Mouse (Mus musculus) hindbrain, embryonic 13.5 days (tissue): ENCODE data around the gene Elmsan1. TPM values are rescaled to one million over a fixed set of nuclear protein-coding genes. Genes with fewer than 3 reads are reported as not detected.

Experiments
- ATAC-seq: fragments of 200-750 bp; cut with Nextera tagmentation; 2 replicates; pipeline ENCODE4 v1.8.0; 2017; ENCODE audit warnings: moderate TSS enrichment; ENCODE audit not compliant: low FRiP score
- H3K27ac ChIP-seq: fragments of 300-500 bp; sonication (generic); 2 replicates; pipeline ENCODE4 v1.5.1; 2015; ENCODE audit warnings: inconsistent platforms, mild to moderate bottlenecking, moderate library complexity
- H3K27me3 ChIP-seq: fragments of 300-500 bp; sonication (generic); 2 replicates; pipeline ENCODE4 v1.6.1; 2015; ENCODE audit warnings: mild to moderate bottlenecking, inconsistent platforms
- H3K36me3 ChIP-seq: fragments of 300-500 bp; sonication (generic); 2 replicates; pipeline ENCODE4 v1.6.1; 2015; ENCODE audit warnings: mild to moderate bottlenecking, inconsistent platforms
- H3K4me1 ChIP-seq: fragments of 300-500 bp; sonication (generic); replicated peaks from 2 replicates; pipeline ENCODE4 v1.6.1; 2015; ENCODE audit warnings: inconsistent platforms
- H3K4me2 ChIP-seq: fragments of 300-500 bp; sonication (generic); 2 replicates; pipeline ENCODE4 v1.6.1; 2015; ENCODE audit warnings: inconsistent platforms, mild to moderate bottlenecking, moderate library complexity
- H3K4me3 ChIP-seq: fragments of 300-500 bp; sonication (generic); 2 replicates; pipeline ENCODE4 v1.5.1; 2015; ENCODE audit warnings: mild to moderate bottlenecking, inconsistent platforms
- H3K9ac ChIP-seq: fragments of 300-500 bp; sonication (generic); 2 replicates; pipeline ENCODE4 v1.6.1; 2015; ENCODE audit warnings: mild to moderate bottlenecking, inconsistent platforms
- H3K9me3 ChIP-seq: fragments of 300-500 bp; sonication (generic); 2 replicates; pipeline ENCODE4 v1.6.1; 2016; ENCODE audit warnings: inconsistent platforms
- WGBS: fragments of 180-500 bp; shearing (Covaris S2); methylation state at CpG from one replicate; pipeline ENCODE4 v1.1.7; 2015; 5-methylcytosine and 5-hydroxymethylcytosine counted together
- polyA plus RNA-seq: library from polyadenylated mRNA; unstranded; fragments of >200 nt; fragmentation: Nextera tagmentation; extraction: Ambion mirVana; gene quantifications from 2 replicates; pipeline ENCODE4 v1.2.1, GENCODE M21; 2015

Gene Elmsan1
- polyA plus RNA-seq, 1 experiment from 2014 or later = 5.1 TPM

GRCm38 (mm10) chr12:84201222-84201621 lies 17.5 kb downstream of the Elmsan1 start:
- ATAC-seq = no peak

GRCm38 (mm10) chr12:84198880-84199279 lies 19.8 kb downstream of the Elmsan1 start:
- Histone ChIP-seq H3K27me3 (peaks cover 4% of the 10 kb centered on the region; the same call in 1 of the 2 replicates), H3K9me3 (no peaks in the 10 kb centered on the region), H3K4me1 (peaks cover 55% of the 10 kb centered on the region), H3K4me3 (no peak overlapping the region), H3K36me3 (no peaks in the 10 kb centered on the region), H3K27ac (no peak overlapping the region), H3K4me2 (no peak overlapping the region), H3K9ac (peak overlapping the region; percentile 46; the same call in 1 of the 2 replicates)
- ATAC-seq = no peak
- 77% methylated on average over 10 of the region's 10 CpGs for WGBS

More at GRCm38 (mm10) chr12:84201222-84201621, 17.5 kb downstream of the Elmsan1 start:
- Histone ChIP-seq H3K9me3 (no peaks in the 10 kb centered on the region), H3K36me3 (no peaks in the 10 kb centered on the region), H3K4me2 (no peak overlapping the region), H3K27me3 (peaks cover 4% of the 10 kb centered on the region; the same call in 1 of the 2 replicates), H3K9ac (no peak overlapping the region), H3K4me1 (peaks cover 43% of the 10 kb centered on the region), H3K4me3 (no peak overlapping the region), H3K27ac (no peak overlapping the region; the same call in 1 of the 2 replicates)
- WGBS = 92% methylated on average over 4 of the region's 4 CpGs

- no peak for ATAC-seq
- H3K27ac ChIP-seq = no peak overlapping the region
- WGBS = 66% methylated on average over 8 of the region's 8 CpGs
- no peak overlapping the region for H3K4me3 ChIP-seq
- peaks cover 4% of the 10 kb centered on the region; the same call in 1 of the 2 replicates for H3K27me3 ChIP-seq
- H3K9ac ChIP-seq = no peak overlapping the region
- no peaks in the 10 kb centered on the region for H3K36me3 ChIP-seq
- no peak overlapping the region for H3K4me2 ChIP-seq
- H3K9me3 ChIP-seq = no peaks in the 10 kb centered on the region
- peaks cover 53% of the 10 kb centered on the region for H3K4me1 ChIP-seq
Measured at GRCm38 (mm10) chr12:84198076-84198679, 20.5 kb downstream of the Elmsan1 start.

GRCm38 (mm10) chr12:84195195-84195594 lies 23.5 kb downstream of the Elmsan1 start:
- H3K27me3 ChIP-seq = peaks cover 4% of the 10 kb centered on the region; the same call in 1 of the 2 replicates
- H3K27ac ChIP-seq = no peak overlapping the region
- no peak for ATAC-seq
- H3K4me3 ChIP-seq = 0 out of 2 replicates have a peak overlapping the region, but pooled peaks have one; percentile 81
- 0 out of 2 replicates have a peak overlapping the region, but pooled peaks have one; percentile 95 for H3K9ac ChIP-seq
- no peaks in the 10 kb centered on the region for H3K36me3 ChIP-seq
- no peaks in the 10 kb centered on the region for H3K9me3 ChIP-seq
- peak overlapping the region; percentile 93; the same call in 1 of the 2 replicates for H3K4me2 ChIP-seq
- 65% methylated on average over 6 of the region's 6 CpGs for WGBS
- peaks cover 62% of the 10 kb centered on the region for H3K4me1 ChIP-seq

GRCm38 (mm10) chr12:84194400-84195109 lies 24.1 kb downstream of the Elmsan1 start:
- peak overlapping the region; percentile 81 for H3K4me3 ChIP-seq
- H3K27ac ChIP-seq = peak overlapping the region; percentile 97
- H3K36me3 ChIP-seq = no peaks in the 10 kb centered on the region
- WGBS = 8% methylated on average over 9 of the region's 13 CpGs
- H3K9ac ChIP-seq = peak overlapping the region; percentile 95
- peaks cover 69% of the 10 kb centered on the region for H3K4me1 ChIP-seq
- H3K9me3 ChIP-seq = no peaks in the 10 kb centered on the region
- no peak for ATAC-seq
- H3K27me3 ChIP-seq = peaks cover 4% of the 10 kb centered on the region; the same call in 1 of the 2 replicates
- peak overlapping the region; percentile 93 for H3K4me2 ChIP-seq

GRCm38 (mm10) chr12:84193642-84194399 lies 24.9 kb downstream of the Elmsan1 start:
- Histone ChIP-seq H3K4me2 (peak overlapping the region; percentile 93), H3K36me3 (no peaks in the 10 kb centered on the region), H3K27ac (peak overlapping the region; percentile 97), H3K4me3 (peak overlapping the region; percentile 81), H3K27me3 (peaks cover 3% of the 10 kb centered on the region; the same call in 1 of the 2 replicates), H3K4me1 (peaks cover 76% of the 10 kb centered on the region), H3K9me3 (no peaks in the 10 kb centered on the region), H3K9ac (peak overlapping the region; percentile 95)
- under 1% methylated on average over 49 of the region's 49 CpGs for WGBS
- ATAC-seq = peak; percentile 83

GRCm38 (mm10) chr12:84192741-84193641 lies 25.7 kb downstream of the Elmsan1 start:
- ATAC-seq = peak; percentile 71
- H3K27me3 ChIP-seq = no peaks in the 10 kb centered on the region
- H3K9me3 ChIP-seq = no peaks in the 10 kb centered on the region
- H3K4me2 ChIP-seq = peak overlapping the region; percentile 93
- WGBS = under 1% methylated on average over 91 of the region's 102 CpGs
- H3K9ac ChIP-seq = peak overlapping the region; percentile 95
- H3K27ac ChIP-seq = peak overlapping the region; percentile 97
- H3K4me1 ChIP-seq = peaks cover 83% of the 10 kb centered on the region
- peak overlapping the region; percentile 81 for H3K4me3 ChIP-seq
- H3K36me3 ChIP-seq = no peaks in the 10 kb centered on the region

- ATAC-seq = no peak
- H3K4me2 ChIP-seq = peak overlapping the region; percentile 93
- peaks cover 83% of the 10 kb centered on the region for H3K4me1 ChIP-seq
- H3K36me3 ChIP-seq = no peaks in the 10 kb centered on the region
- H3K9me3 ChIP-seq = no peaks in the 10 kb centered on the region
- H3K27me3 ChIP-seq = no peaks in the 10 kb centered on the region
- peak overlapping the region; percentile 95 for H3K9ac ChIP-seq
- WGBS = 3% methylated on average over 13 of the region's 13 CpGs
- H3K4me3 ChIP-seq = peak overlapping the region; percentile 81
- H3K27ac ChIP-seq = peak overlapping the region; percentile 97
Measured at GRCm38 (mm10) chr12:84192280-84192679, 26.4 kb downstream of the Elmsan1 start.

- Histone ChIP-seq H3K9ac (peak overlapping the region; percentile 95), H3K9me3 (no peaks in the 10 kb centered on the region), H3K36me3 (no peaks in the 10 kb centered on the region), H3K4me1 (peaks cover 85% of the 10 kb centered on the region), H3K4me3 (peak overlapping the region; percentile 81), H3K4me2 (peak overlapping the region; percentile 93), H3K27me3 (no peaks in the 10 kb centered on the region), H3K27ac (peak overlapping the region; percentile 97; the same call in 1 of the 2 replicates)
- WGBS = 14% methylated on average over 5 of the region's 5 CpGs
- no peak for ATAC-seq
Measured at GRCm38 (mm10) chr12:84191770-84192169, 26.9 kb downstream of the Elmsan1 start.

GRCm38 (mm10) chr12:84191190-84191589 lies 27.5 kb downstream of the Elmsan1 start:
- Histone ChIP-seq H3K4me3 (peak overlapping the region; percentile 81; the same call in 1 of the 2 replicates), H3K4me1 (peaks cover 82% of the 10 kb centered on the region), H3K27me3 (no peaks in the 10 kb centered on the region), H3K9me3 (no peaks in the 10 kb centered on the region), H3K9ac (peak overlapping the region; percentile 59), H3K4me2 (peak overlapping the region; percentile 93), H3K36me3 (no peaks in the 10 kb centered on the region), H3K27ac (no peak overlapping the region)
- 71% methylated on average over 7 of the region's 7 CpGs for WGBS
- ATAC-seq = no peak

GRCm38 (mm10) chr12:84190151-84190820 lies 28.4 kb downstream of the Elmsan1 start:
- Histone ChIP-seq H3K9ac (peak overlapping the region; percentile 59; the same call in 1 of the 2 replicates), H3K27ac (no peak overlapping the region), H3K4me3 (no peak overlapping the region; the same call in 1 of the 2 replicates), H3K36me3 (no peaks in the 10 kb centered on the region), H3K4me1 (peaks cover 76% of the 10 kb centered on the region), H3K9me3 (no peaks in the 10 kb centered on the region), H3K27me3 (no peaks in the 10 kb centered on the region), H3K4me2 (peak overlapping the region; percentile 93)
- ATAC-seq = no peak
- WGBS = 44% methylated on average over 15 of the region's 15 CpGs
